Mouse (Mus musculus): ENCODE measurements around the gene Lats2. TPM values are rescaled to one million over a fixed set of nuclear protein-coding genes. Genes with fewer than 3 reads are reported as not detected.

The Lats2 gene
- total and polyA plus RNA-seq, 3 experiments = 1.1 to 4.0 (median 1.5) TPM

GRCm38 (mm10) chr14:57663630-57664029, 94.6 kb downstream of the Lats2 start:
- Histone ChIP-seq H3K27me3 (replicated peaks) (no peaks in the 10 kb centered on the region), H3K9ac (ENCODE audit: insufficient read depth, low read depth) (peak overlapping the region; percentile 84), H3K79me2 (replicated peaks; ENCODE audit: control insufficient read depth, extremely low read depth, insufficient read depth, poor library complexity, severe bottlenecking) (peaks cover 64% of the 10 kb centered on the region), H3K4me3 (replicated peaks in 1 of 3; ENCODE audit: low read depth in 2 of 3, low read length in 2 of 3, poor library complexity in 1 of 3) (peak overlapping the region; percentile 51 to 95 (median 95)), H3K4me2 (ENCODE audit: insufficient read depth, low read depth, poor library complexity, severe bottlenecking) (peak overlapping the region; percentile 96), H3K4me1 (ENCODE audit: control insufficient read depth in 1 of 2, insufficient read depth in 2 of 2) (peaks cover 2 to 29% of the 10 kb centered on the region in 2 experiments; a peak in 3 of 4 replicates), H3K9me3 (replicated peaks; ENCODE audit: low read length) (no peaks in the 10 kb centered on the region), H3K27ac (ENCODE audit: insufficient read depth, low read depth) (no peak overlapping the region), H3K36me3 (replicated peaks in 1 of 2; ENCODE audit: control insufficient read depth in 1 of 2, insufficient read depth in 1 of 2, low read length in 1 of 2) (peaks cover 5 to 19% of the 10 kb centered on the region in 2 experiments)
- TF ChIP-seq POLR2A (IDR thresholded peaks at IDR 0.05; ENCODE audit: low read depth, low read length) (no peak), NELFE (IDR thresholded peaks at IDR 0.05; ENCODE audit: low read depth, low read length) (no peak), MYC (IDR thresholded peaks at IDR 0.05; ENCODE audit: low read depth, low read length) (peak; percentile 80), ETS1 (conservative IDR thresholded peaks at IDR 0.05; ENCODE audit: low read depth, low read length) (no peak), IRF4 (IDR thresholded peaks at IDR 0.05; ENCODE audit: low read depth, low read length) (no peak), BHLHE40 (IDR thresholded peaks at IDR 0.05; ENCODE audit: low read depth, low read length) (peak; percentile 6; the same call in 1 of the 2 replicates), TCF12 (IDR thresholded peaks at IDR 0.05; ENCODE audit: low read depth, low read length) (no peak), MAX (IDR thresholded peaks at IDR 0.05; ENCODE audit: low read length) (peak; percentile 56; the same call in 1 of the 2 replicates), JUN (IDR thresholded peaks at IDR 0.05; ENCODE audit: insufficient read depth, low read depth, low read length) (no peak)
- in situ Hi-C loops (cut with MboI; ENCODE audit: low pct_ligation_motif_present, low pct_unique_long_range_greater_than_20kb, low sequenced_read_pairs) = no loop called here
- DNase-seq (ENCODE audit: extremely low read depth) = no peak
- dilution Hi-C loops (cut with MboI; ENCODE audit: extremely low pct_ligation_motif_present, extremely low pct_unique_long_range_greater_than_20kb, low sequenced_read_pairs) = no loop called here

DNA sequence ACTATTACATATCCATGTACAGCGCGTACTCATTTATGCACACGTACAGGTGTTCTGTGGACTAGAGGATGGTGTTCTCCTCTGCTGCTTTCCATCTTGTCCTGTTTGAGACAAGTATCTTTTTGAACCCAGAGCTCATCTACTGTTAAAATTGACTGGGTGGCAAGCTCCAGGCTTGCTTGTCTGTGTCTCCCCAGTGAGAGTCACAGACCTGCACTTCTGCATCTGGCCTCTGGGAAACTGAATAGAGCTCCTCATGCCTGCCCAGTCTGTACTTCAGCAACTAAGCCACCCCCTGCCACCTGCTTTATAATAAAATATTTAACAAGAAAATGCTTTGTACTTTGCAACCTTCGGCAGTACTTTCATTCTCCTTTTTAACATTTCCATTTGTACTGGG, 99.9 kb downstream of the Lats2 start:
- Histone ChIP-seq H3K27ac (ENCODE audit: insufficient read depth, low read depth) (no peak overlapping the region), H3K4me3 (replicated peaks in 1 of 3; ENCODE audit: low read depth in 2 of 3, low read length in 2 of 3, poor library complexity in 1 of 3) (no peak overlapping the region), H3K4me1 (ENCODE audit: control insufficient read depth in 1 of 2, insufficient read depth in 2 of 2) (peaks cover 2 to 26% of the 10 kb centered on the region in 2 experiments; a peak in 3 of 4 replicates), H3K79me2 (replicated peaks; ENCODE audit: control insufficient read depth, extremely low read depth, insufficient read depth, poor library complexity, severe bottlenecking) (peaks cover 86% of the 10 kb centered on the region), H3K27me3 (replicated peaks) (no peaks in the 10 kb centered on the region), H3K4me2 (ENCODE audit: insufficient read depth, low read depth, poor library complexity, severe bottlenecking) (no peak overlapping the region), H3K9me3 (replicated peaks; ENCODE audit: low read length) (no peaks in the 10 kb centered on the region), H3K36me3 (replicated peaks in 1 of 2; ENCODE audit: control insufficient read depth in 1 of 2, insufficient read depth in 1 of 2, low read length in 1 of 2) (peaks cover 5 to 39% of the 10 kb centered on the region in 2 experiments), H3K9ac (ENCODE audit: insufficient read depth, low read depth) (no peak overlapping the region)
- dilution Hi-C loops (cut with MboI; ENCODE audit: extremely low pct_ligation_motif_present, extremely low pct_unique_long_range_greater_than_20kb, low sequenced_read_pairs) = no loop called here
- TF ChIP-seq MXI1 (IDR thresholded peaks at IDR 0.05; ENCODE audit: low read depth, low read length) (no peak), ZKSCAN1 (IDR thresholded peaks at IDR 0.05; ENCODE audit: borderline replicate concordance, low read depth, low read length) (no peak), MAX (IDR thresholded peaks at IDR 0.05; ENCODE audit: low read length) (no peak), CHD2 (IDR thresholded peaks at IDR 0.05; ENCODE audit: low read length) (no peak), USF2 (conservative IDR thresholded peaks at IDR 0.05; ENCODE audit: low read depth, low read length) (no peak), HCFC1 (IDR thresholded peaks at IDR 0.05; ENCODE audit: low read depth, low read length) (no peak), BHLHE40 (IDR thresholded peaks at IDR 0.05; ENCODE audit: low read depth, low read length) (no peak), ZNF384 (IDR thresholded peaks at IDR 0.05; ENCODE audit: low read depth, low read length) (no peak), GABPA (IDR thresholded peaks at IDR 0.05; ENCODE audit: insufficient replicate concordance, low read depth, low read length) (no peak), POLR2AphosphoS2 (IDR thresholded peaks at IDR 0.05; ENCODE audit: low read depth, low read length) (no peak), TBP (conservative IDR thresholded peaks at IDR 0.05; ENCODE audit: low read depth, low read length) (no peak), JUN (IDR thresholded peaks at IDR 0.05; ENCODE audit: insufficient read depth, low read depth, low read length) (no peak), ETS1 (conservative IDR thresholded peaks at IDR 0.05; ENCODE audit: low read depth, low read length) (no peak), E2F4 (IDR thresholded peaks at IDR 0.05; ENCODE audit: insufficient replicate concordance, low read depth, low read length) (no peak), UBTF (IDR thresholded peaks at IDR 0.05; ENCODE audit: low read depth, low read length) (no peak), MAZ (IDR thresholded peaks at IDR 0.05; ENCODE audit: low read depth, low read length) (no peak), RCOR1 (conservative IDR thresholded peaks at IDR 0.05; ENCODE audit: low read depth, low read length) (no peak)
- in situ Hi-C loops (cut with MboI; ENCODE audit: low pct_ligation_motif_present, low pct_unique_long_range_greater_than_20kb, low sequenced_read_pairs) = no loop called here
- no peak for DNase-seq (ENCODE audit: extremely low read depth)

Data from CH12.LX (cell line).